Mouse (Mus musculus): ENCODE results near the gene Actn4.

Gene Actn4

GRCm38 (mm10) chr7:28961927-28962670, at the start of gene Actn4:
Actn4 (minus strand) TSS chr7:28962340.
- peak; percentile 99 for DNase-seq

GRCm38 (mm10) chr7:29008714-29009113, 46.6 kb upstream of the Actn4 start:
- no peak for DNase-seq

- DNase-seq = no peak
Measured at GRCm38 (mm10) chr7:29008171-29008570, 46.0 kb upstream of the Actn4 start.

GRCm38 (mm10) chr7:29007224-29008101, 45.3 kb upstream of the Actn4 start:
- no peak for DNase-seq

- DNase-seq = peak; percentile 40
Measured at GRCm38 (mm10) chr7:29000651-29001605, 38.8 kb upstream of the Actn4 start.

GRCm38 (mm10) chr7:28993402-28993801, 31.3 kb upstream of the Actn4 start:
- DNase-seq = no peak

- no peak for DNase-seq
Measured at GRCm38 (mm10) chr7:28992997-28993396, 30.9 kb upstream of the Actn4 start.

- DNase-seq = no peak
Measured at GRCm38 (mm10) chr7:28991616-28992015, 29.5 kb upstream of the Actn4 start.

GRCm38 (mm10) chr7:28990766-28991273, 28.7 kb upstream of the Actn4 start:
- DNase-seq = no peak

GRCm38 (mm10) chr7:28985207-28985606, 23.1 kb upstream of the Actn4 start:
- no peak for DNase-seq

- DNase-seq = no peak
Measured at GRCm38 (mm10) chr7:28984452-28984851, 22.3 kb upstream of the Actn4 start.

GRCm38 (mm10) chr7:28983849-28984248, 21.7 kb upstream of the Actn4 start:
- no peak for DNase-seq

- no peak for DNase-seq
Measured at GRCm38 (mm10) chr7:28983141-28983564, 21.0 kb upstream of the Actn4 start.

GRCm38 (mm10) chr7:28982274-28983013, 20.3 kb upstream of the Actn4 start:
- no peak for DNase-seq

- DNase-seq = peak; percentile 98
Measured at GRCm38 (mm10) chr7:28981651-28982273, 19.6 kb upstream of the Actn4 start, which contains the start of the genes Eif3k and Map4k1. Eif3k (minus strand) TSS chr7:28981864. Map4k1 (plus strand) TSS chr7:28982050.

- DNase-seq = no peak
Measured at GRCm38 (mm10) chr7:28977556-28977955, 15.4 kb upstream of the Actn4 start.

GRCm38 (mm10) chr7:28973025-28973424, 10.9 kb upstream of the Actn4 start:
- DNase-seq = no peak

GRCm38 (mm10) chr7:28972542-28972985, 10.4 kb upstream of the Actn4 start:
- peak; percentile 90 for DNase-seq

GRCm38 (mm10) chr7:28971770-28972269, 9.7 kb upstream of the Actn4 start:
- no peak for DNase-seq

GRCm38 (mm10) chr7:28971029-28971428, 8.9 kb upstream of the Actn4 start:
- DNase-seq = no peak

Measured in right cerebral cortex, postnatal 14 days (tissue).